Mouse (Mus musculus): ENCODE measurements around the gene Asic2. TPM values are rescaled to one million over a fixed set of nuclear protein-coding genes. Genes with fewer than 3 reads are reported as not detected.

The Asic2 gene
- total and polyA plus RNA-seq, 2 experiments: under 0.01 TPM; not detected in 1

DNA sequence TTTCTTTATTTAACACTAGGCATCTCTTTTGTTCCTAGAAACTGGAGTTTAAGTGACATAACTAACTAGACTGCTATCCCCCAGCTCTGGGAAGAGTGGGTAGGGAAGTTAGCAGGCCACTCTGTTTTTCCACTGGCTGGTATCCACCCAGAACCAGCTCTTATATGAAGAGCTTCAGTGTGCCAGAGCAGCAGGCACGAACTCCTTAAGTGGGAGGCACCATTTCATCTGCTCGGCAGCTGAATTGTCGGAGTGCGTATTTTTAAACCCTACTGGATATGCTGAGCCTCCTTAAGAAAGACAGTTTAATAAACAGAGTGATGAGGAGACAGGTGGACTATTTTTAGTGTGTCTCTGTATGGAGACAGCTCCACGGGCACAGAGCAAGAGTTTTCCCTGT lies 475.9 kb downstream of the Asic2 start:
- TF ChIP-seq CTCF (IDR thresholded peaks at IDR 0.05; ENCODE audit: low read depth, low read length) (no peak), POLR2A (IDR thresholded peaks at IDR 0.05; ENCODE audit: extremely low read depth, insufficient read depth, low read length) (no peak)
- WGBS: 80% methylated on average over 5 of the region's 5 CpGs
- peaks cover 4% of the 10 kb centered on the region; the same call in 1 of the 2 replicates for H3K27me3 ChIP-seq (ENCODE audit: control insufficient read depth, insufficient read depth, low read length)
- no peak overlapping the region for H3K9ac ChIP-seq (ENCODE audit: low read depth, low read length)
- no peak overlapping the region for H3K4me3 ChIP-seq (ENCODE audit: insufficient read depth, low read depth, low read length)
- no peaks in the 10 kb centered on the region for H3K79me2 ChIP-seq (ENCODE audit: control insufficient read depth, insufficient read depth, low read length)
- no peak overlapping the region for H3K27ac ChIP-seq (replicated peaks; ENCODE audit: insufficient read depth, low read depth, low read length)
- no peaks in the 10 kb centered on the region for H3K36me3 ChIP-seq (ENCODE audit: control insufficient read depth, insufficient read depth, low read length)
- DNase-seq (ENCODE audit: extremely low read depth, low read depth, low spot score): no peak
- H3K4me1 ChIP-seq (ENCODE audit: control insufficient read depth, insufficient read depth, low read length): peaks cover 8% of the 10 kb centered on the region; the same call in 1 of the 2 replicates

DNA sequence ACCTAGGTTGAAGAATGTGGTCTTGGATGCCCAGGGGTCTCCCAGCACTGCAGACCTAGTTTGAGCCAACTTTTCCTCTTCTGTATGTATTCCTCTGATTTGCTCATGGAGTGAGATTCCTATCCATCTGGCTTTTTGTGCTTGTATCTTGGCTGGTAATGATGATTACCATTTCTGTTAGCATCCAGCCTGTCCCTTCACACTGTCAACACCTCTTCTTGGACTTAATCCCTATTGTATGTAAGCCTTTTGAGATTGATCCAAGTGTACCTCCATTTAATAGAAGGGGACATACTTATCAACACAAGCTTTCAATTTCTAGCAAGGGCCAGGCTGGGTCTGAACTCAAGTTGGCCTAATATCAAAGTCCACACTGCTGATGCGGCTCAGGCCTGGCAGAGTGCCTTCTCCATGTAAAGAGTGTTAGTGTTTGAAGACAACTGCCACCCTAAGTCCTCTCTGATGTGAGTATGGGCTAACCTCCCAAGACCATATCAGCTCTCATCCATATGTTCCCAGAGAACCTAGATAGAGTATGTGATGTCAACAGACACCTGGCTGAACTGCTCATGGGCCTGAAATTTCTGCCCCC lies 479.0 kb downstream of the Asic2 start:
- Histone ChIP-seq H3K4me1 (ENCODE audit: control insufficient read depth, insufficient read depth, low read length) (peaks cover 11% of the 10 kb centered on the region), H3K4me3 (ENCODE audit: insufficient read depth, low read depth, low read length) (no peak overlapping the region), H3K27ac (replicated peaks; ENCODE audit: insufficient read depth, low read depth, low read length) (no peak overlapping the region), H3K79me2 (ENCODE audit: control insufficient read depth, insufficient read depth, low read length) (no peaks in the 10 kb centered on the region), H3K36me3 (ENCODE audit: control insufficient read depth, insufficient read depth, low read length) (no peaks in the 10 kb centered on the region), H3K27me3 (ENCODE audit: control insufficient read depth, insufficient read depth, low read length) (no peaks in the 10 kb centered on the region; the same call in 1 of the 2 replicates), H3K9ac (ENCODE audit: low read depth, low read length) (no peak overlapping the region)
- 13% methylated on average over 1 of the region's 1 CpGs for WGBS
- peak; percentile 37 for DNase-seq (ENCODE audit: extremely low read depth, low read depth, low spot score)
- TF ChIP-seq POLR2A (IDR thresholded peaks at IDR 0.05; ENCODE audit: extremely low read depth, insufficient read depth, low read length) (no peak), CTCF (IDR thresholded peaks at IDR 0.05; ENCODE audit: low read depth, low read length) (no peak)

DNA sequence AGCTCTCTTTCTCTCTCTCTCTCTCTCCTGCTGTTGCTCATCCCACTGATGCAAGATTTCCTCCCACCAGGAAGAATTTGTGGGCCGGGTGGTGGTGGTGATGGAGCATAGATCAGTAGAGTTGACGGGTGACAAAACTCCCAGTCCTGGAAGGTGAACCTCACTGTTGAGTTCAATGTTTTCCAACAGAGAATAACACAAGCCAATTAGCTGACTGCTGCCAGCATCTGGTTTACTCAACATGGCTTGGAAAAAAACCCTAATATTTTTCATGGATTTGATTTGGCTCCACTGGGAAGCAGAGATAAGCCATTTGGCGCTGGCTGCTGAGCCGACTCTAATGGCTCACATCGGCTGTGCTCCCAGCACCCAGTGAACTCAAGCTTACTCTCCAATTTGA lies 479.6 kb downstream of the Asic2 start:
- no peaks in the 10 kb centered on the region; the same call in 1 of the 2 replicates for H3K27me3 ChIP-seq (ENCODE audit: control insufficient read depth, insufficient read depth, low read length)
- H3K9ac ChIP-seq (ENCODE audit: low read depth, low read length): no peak overlapping the region
- H3K36me3 ChIP-seq (ENCODE audit: control insufficient read depth, insufficient read depth, low read length): no peaks in the 10 kb centered on the region
- no peak overlapping the region for H3K4me3 ChIP-seq (ENCODE audit: insufficient read depth, low read depth, low read length)
- TF ChIP-seq POLR2A (IDR thresholded peaks at IDR 0.05; ENCODE audit: extremely low read depth, insufficient read depth, low read length) (no peak), CTCF (IDR thresholded peaks at IDR 0.05; ENCODE audit: low read depth, low read length) (no peak)
- no peaks in the 10 kb centered on the region for H3K79me2 ChIP-seq (ENCODE audit: control insufficient read depth, insufficient read depth, low read length)
- 20% methylated on average over 5 of the region's 5 CpGs for WGBS
- H3K4me1 ChIP-seq (ENCODE audit: control insufficient read depth, insufficient read depth, low read length): peaks cover 12% of the 10 kb centered on the region
- no peak overlapping the region for H3K27ac ChIP-seq (replicated peaks; ENCODE audit: insufficient read depth, low read depth, low read length)
- peak; percentile 86 for DNase-seq (ENCODE audit: extremely low read depth, low read depth, low spot score)

DNA sequence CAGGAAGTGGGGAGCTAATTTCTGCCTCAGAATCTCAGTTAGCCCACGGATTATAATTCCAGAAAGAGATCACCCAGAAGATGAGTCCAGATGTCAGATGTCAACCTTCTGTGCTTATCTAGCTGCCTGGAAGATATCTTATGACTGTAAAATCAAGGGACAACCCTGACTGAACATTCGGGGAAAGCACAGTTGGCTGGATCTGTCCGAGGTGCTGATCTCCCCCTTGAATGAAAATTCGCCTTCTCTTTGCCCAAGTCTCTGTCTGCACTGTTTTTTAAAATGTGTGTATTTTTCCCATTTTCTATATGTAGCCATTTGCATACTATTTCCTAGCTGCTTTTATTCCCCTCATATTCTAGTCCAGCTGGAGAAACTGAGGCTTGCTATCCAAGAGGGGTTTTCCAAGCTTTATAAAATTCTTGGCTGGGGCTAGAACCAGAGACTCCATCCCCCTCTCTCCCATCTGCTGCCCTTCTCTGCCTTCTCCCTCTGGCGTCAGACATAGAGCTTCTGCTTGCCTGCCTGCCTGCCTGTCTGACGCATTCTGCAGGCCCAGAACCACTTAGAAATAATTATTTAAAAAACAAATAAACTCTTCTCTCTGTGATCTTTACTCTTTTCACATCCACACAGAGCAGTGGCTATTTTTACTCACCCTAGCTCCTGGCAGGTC lies 481.9 kb downstream of the Asic2 start:
- peaks cover 12% of the 10 kb centered on the region for H3K4me1 ChIP-seq (ENCODE audit: control insufficient read depth, insufficient read depth, low read length)
- H3K36me3 ChIP-seq (ENCODE audit: control insufficient read depth, insufficient read depth, low read length): no peaks in the 10 kb centered on the region
- DNase-seq (ENCODE audit: extremely low read depth, low read depth, low spot score): peak; percentile 5
- no peak overlapping the region for H3K4me3 ChIP-seq (ENCODE audit: insufficient read depth, low read depth, low read length)
- no peaks in the 10 kb centered on the region for H3K79me2 ChIP-seq (ENCODE audit: control insufficient read depth, insufficient read depth, low read length)
- TF ChIP-seq CTCF (IDR thresholded peaks at IDR 0.05; ENCODE audit: low read depth, low read length) (no peak), POLR2A (IDR thresholded peaks at IDR 0.05; ENCODE audit: extremely low read depth, insufficient read depth, low read length) (no peak)
- H3K27ac ChIP-seq (replicated peaks; ENCODE audit: insufficient read depth, low read depth, low read length): no peak overlapping the region
- no peak overlapping the region for H3K9ac ChIP-seq (ENCODE audit: low read depth, low read length)
- no peaks in the 10 kb centered on the region; the same call in 1 of the 2 replicates for H3K27me3 ChIP-seq (ENCODE audit: control insufficient read depth, insufficient read depth, low read length)
- WGBS: 21% methylated on average over 6 of the region's 6 CpGs

DNA sequence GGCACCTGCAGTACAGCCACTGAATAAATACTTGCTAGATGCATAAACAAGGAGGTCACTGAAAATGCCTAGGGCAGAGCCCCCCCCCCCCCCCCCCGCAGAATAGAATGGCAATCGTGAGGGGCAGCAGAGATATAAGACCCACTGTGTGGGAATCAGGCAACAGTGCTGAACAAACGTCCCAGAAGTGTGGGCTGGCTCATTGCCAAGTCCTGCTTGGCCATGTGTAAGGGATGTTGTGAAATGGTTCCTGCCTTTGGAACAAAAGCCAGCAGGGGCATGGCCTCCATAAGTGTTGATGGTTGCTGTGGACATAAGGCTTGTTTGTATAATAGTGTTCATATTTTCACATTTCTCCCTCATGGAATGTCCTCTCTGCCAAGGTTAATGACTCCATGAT lies 487.1 kb downstream of the Asic2 start:
- DNase-seq (ENCODE audit: extremely low read depth, low read depth, low spot score): peak; percentile 63
- Histone ChIP-seq H3K27me3 (ENCODE audit: control insufficient read depth, insufficient read depth, low read length) (no peaks in the 10 kb centered on the region), H3K36me3 (ENCODE audit: control insufficient read depth, insufficient read depth, low read length) (no peaks in the 10 kb centered on the region), H3K9ac (ENCODE audit: low read depth, low read length) (no peak overlapping the region), H3K27ac (replicated peaks; ENCODE audit: insufficient read depth, low read depth, low read length) (no peak overlapping the region), H3K4me1 (ENCODE audit: control insufficient read depth, insufficient read depth, low read length) (peaks cover 5% of the 10 kb centered on the region; the same call in 1 of the 2 replicates), H3K4me3 (ENCODE audit: insufficient read depth, low read depth, low read length) (no peak overlapping the region), H3K79me2 (ENCODE audit: control insufficient read depth, insufficient read depth, low read length) (no peaks in the 10 kb centered on the region)
- 41% methylated on average over 3 of the region's 3 CpGs for WGBS
- TF ChIP-seq POLR2A (IDR thresholded peaks at IDR 0.05; ENCODE audit: extremely low read depth, insufficient read depth, low read length) (no peak), CTCF (IDR thresholded peaks at IDR 0.05; ENCODE audit: low read depth, low read length) (no peak)

DNA sequence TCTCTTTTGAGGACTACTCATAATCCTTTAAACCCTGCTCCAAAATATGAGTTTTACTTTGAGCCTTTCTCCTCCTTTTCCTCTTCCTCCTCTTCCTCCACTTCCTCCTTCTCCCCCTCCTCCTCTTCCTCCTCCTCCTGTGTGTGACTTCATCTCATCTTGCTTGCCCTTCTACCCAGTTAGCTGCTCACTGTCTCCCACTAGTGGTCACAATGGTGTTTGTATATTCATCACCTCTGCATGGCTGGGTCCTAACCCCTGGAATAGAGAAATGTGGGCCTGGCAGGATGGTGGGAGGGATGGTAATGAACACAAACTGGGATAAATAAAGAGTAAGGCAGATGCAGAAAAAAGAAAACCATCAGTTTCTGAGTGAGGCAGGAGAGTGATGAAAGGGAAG lies 492.0 kb downstream of the Asic2 start:
- Histone ChIP-seq H3K27me3 (ENCODE audit: control insufficient read depth, insufficient read depth, low read length) (no peaks in the 10 kb centered on the region), H3K4me3 (ENCODE audit: insufficient read depth, low read depth, low read length) (no peak overlapping the region), H3K9ac (ENCODE audit: low read depth, low read length) (no peak overlapping the region), H3K4me1 (ENCODE audit: control insufficient read depth, insufficient read depth, low read length) (no peaks in the 10 kb centered on the region), H3K79me2 (ENCODE audit: control insufficient read depth, insufficient read depth, low read length) (no peaks in the 10 kb centered on the region), H3K27ac (replicated peaks; ENCODE audit: insufficient read depth, low read depth, low read length) (no peak overlapping the region), H3K36me3 (ENCODE audit: control insufficient read depth, insufficient read depth, low read length) (no peaks in the 10 kb centered on the region)
- TF ChIP-seq CTCF (IDR thresholded peaks at IDR 0.05; ENCODE audit: low read depth, low read length) (peak; percentile 28; the same call in 1 of the 2 replicates), POLR2A (IDR thresholded peaks at IDR 0.05; ENCODE audit: extremely low read depth, insufficient read depth, low read length) (no peak)
- DNase-seq (ENCODE audit: extremely low read depth, low read depth, low spot score): peak; percentile 6

All from liver, adult 2 months (tissue).